Mouse (Mus musculus): ENCODE measurements at regions not wholly inside any gene's neighbourhood (a gene's known extent, or its start where the extent isn't known, plus 50 kb on each side); places are given as distances from the start of the nearest gene placed in this dataset.

DNA sequence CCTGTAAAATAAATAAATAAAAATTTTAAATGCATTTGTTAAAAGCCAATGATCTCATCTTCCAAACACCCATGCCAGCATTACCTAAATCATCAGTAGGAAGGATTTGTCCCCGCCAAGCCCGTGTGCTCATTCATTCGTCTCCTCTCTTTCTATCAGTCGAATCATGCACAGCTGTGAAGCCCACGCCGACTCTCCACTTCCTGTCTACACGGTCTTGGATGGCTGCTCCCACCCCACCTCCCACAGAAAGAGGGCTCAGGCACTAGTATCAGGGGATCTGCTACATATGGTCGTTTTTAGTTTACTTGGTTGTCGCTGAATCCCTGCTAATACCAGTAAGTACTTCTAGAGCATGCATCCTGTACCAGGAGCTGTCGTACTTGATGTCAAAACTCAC, 163.2 kb upstream of the Npvf start:
- TF ChIP-seq CTCF (IDR thresholded peaks at IDR 0.05), result no peak
- no peak for TF ChIP-seq EP300 (IDR thresholded peaks at IDR 0.05)

Measured in lung, postnatal 0 days (tissue).